Mouse (Mus musculus) hindbrain, embryonic 13.5 days (tissue): Measurements from ENCODE around the gene Rundc3a. TPM values are rescaled to one million over a fixed set of nuclear protein-coding genes. Genes with fewer than 3 reads are reported as not detected.

Source experiments
- ATAC-seq: fragments of 200-750 bp; cut with Nextera tagmentation; 2 replicates; pipeline ENCODE4 v1.8.0; 2017; ENCODE audit warnings: moderate TSS enrichment; ENCODE audit not compliant: low FRiP score
- H3K27ac ChIP-seq: fragments of 300-500 bp; sonication (generic); 2 replicates; pipeline ENCODE4 v1.5.1; 2015; ENCODE audit warnings: inconsistent platforms, mild to moderate bottlenecking, moderate library complexity
- H3K27me3 ChIP-seq: fragments of 300-500 bp; sonication (generic); 2 replicates; pipeline ENCODE4 v1.6.1; 2015; ENCODE audit warnings: mild to moderate bottlenecking, inconsistent platforms
- H3K36me3 ChIP-seq: fragments of 300-500 bp; sonication (generic); 2 replicates; pipeline ENCODE4 v1.6.1; 2015; ENCODE audit warnings: mild to moderate bottlenecking, inconsistent platforms
- H3K4me1 ChIP-seq: fragments of 300-500 bp; sonication (generic); replicated peaks from 2 replicates; pipeline ENCODE4 v1.6.1; 2015; ENCODE audit warnings: inconsistent platforms
- H3K4me2 ChIP-seq: fragments of 300-500 bp; sonication (generic); 2 replicates; pipeline ENCODE4 v1.6.1; 2015; ENCODE audit warnings: inconsistent platforms, mild to moderate bottlenecking, moderate library complexity
- H3K4me3 ChIP-seq: fragments of 300-500 bp; sonication (generic); 2 replicates; pipeline ENCODE4 v1.5.1; 2015; ENCODE audit warnings: mild to moderate bottlenecking, inconsistent platforms
- H3K9ac ChIP-seq: fragments of 300-500 bp; sonication (generic); 2 replicates; pipeline ENCODE4 v1.6.1; 2015; ENCODE audit warnings: mild to moderate bottlenecking, inconsistent platforms
- H3K9me3 ChIP-seq: fragments of 300-500 bp; sonication (generic); 2 replicates; pipeline ENCODE4 v1.6.1; 2016; ENCODE audit warnings: inconsistent platforms
- WGBS: fragments of 180-500 bp; shearing (Covaris S2); methylation state at CpG from one replicate; pipeline ENCODE4 v1.1.7; 2015; 5-methylcytosine and 5-hydroxymethylcytosine counted together
- polyA plus RNA-seq: library from polyadenylated mRNA; unstranded; fragments of >200 nt; fragmentation: Nextera tagmentation; extraction: Ambion mirVana; gene quantifications from 2 replicates; pipeline ENCODE4 v1.2.1, GENCODE M21; 2015

Rundc3a gene
- 135 and 144 TPM in 2 replicates for polyA plus RNA-seq

DNA sequence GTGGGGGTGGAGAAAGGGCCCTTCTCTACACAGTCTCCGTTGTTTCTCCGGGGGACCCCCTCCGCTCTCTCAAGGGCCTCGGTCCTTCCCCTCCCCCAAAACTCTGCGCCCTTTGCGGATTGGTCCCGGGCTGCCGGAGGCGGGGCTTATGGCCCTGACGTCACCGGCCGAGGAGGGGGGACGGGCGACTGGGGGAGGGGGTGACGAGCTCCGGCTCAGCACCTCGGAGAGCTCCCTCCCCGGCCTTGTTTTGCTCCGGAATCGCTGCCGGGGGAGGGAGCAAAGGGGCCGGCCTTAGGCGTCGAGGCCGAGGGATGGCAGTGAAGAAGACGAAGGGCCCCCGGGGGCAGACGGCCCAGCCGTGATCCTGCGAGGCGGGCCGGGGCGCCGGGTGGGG, at the start of gene Rundc3a:
TSS of gene Rundc3a (plus strand) at position 166 of the 397 bp plus-strand sequence.
- H3K4me1 ChIP-seq, result peaks cover 52% of the 10 kb centered on the region
- H3K9ac ChIP-seq, result peak within 1 kb of the TSS; percentile 94
- H3K27me3 ChIP-seq, result peaks cover 4% of the 10 kb centered on the region; the same call in 1 of the 2 replicates
- peak within 1 kb of the TSS; percentile 98 for H3K27ac ChIP-seq
- peaks cover 4% of the 10 kb centered on the region for H3K36me3 ChIP-seq
- H3K9me3 ChIP-seq, result no peaks in the 10 kb centered on the region
- WGBS, result under 1% methylated on average over 34 of the region's 34 CpGs
- peak; percentile 87 for ATAC-seq
- H3K4me2 ChIP-seq, result peak within 1 kb of the TSS; percentile 97
- H3K4me3 ChIP-seq, result peak within 1 kb of the TSS; percentile 83

DNA sequence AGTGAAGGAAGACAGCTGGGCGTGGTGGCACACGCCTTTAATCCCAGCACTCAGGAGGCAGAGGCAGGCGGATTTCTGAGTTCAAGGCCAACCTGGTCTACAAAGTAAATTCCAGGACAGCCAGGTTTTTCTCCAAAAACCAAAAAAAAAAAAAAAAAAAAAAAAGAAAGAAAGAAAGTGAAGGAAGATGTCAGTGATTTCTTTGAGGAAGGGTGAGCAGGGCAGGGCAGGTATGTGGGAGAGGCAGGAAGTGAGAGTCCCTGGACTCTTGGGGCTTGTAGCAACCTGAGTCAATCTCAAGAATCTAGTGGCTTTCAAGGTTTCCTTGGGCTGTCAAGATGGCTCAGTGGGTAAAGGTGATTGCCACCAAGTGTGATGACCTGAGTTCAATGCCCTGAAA, 48.7 kb upstream of the Rundc3a start:
- WGBS, result 100% methylated on average over 3 of the region's 3 CpGs
- H3K4me2 ChIP-seq, result no peak overlapping the region
- H3K4me3 ChIP-seq, result no peak overlapping the region
- no peak for ATAC-seq
- no peaks in the 10 kb centered on the region for H3K9me3 ChIP-seq
- H3K27ac ChIP-seq, result no peak overlapping the region
- H3K4me1 ChIP-seq, result 0 out of 2 replicates have a peak, but pooled peaks cover 4% of the 10 kb centered on the region
- H3K9ac ChIP-seq, result no peak overlapping the region
- H3K27me3 ChIP-seq, result no peaks in the 10 kb centered on the region
- no peaks in the 10 kb centered on the region for H3K36me3 ChIP-seq

DNA sequence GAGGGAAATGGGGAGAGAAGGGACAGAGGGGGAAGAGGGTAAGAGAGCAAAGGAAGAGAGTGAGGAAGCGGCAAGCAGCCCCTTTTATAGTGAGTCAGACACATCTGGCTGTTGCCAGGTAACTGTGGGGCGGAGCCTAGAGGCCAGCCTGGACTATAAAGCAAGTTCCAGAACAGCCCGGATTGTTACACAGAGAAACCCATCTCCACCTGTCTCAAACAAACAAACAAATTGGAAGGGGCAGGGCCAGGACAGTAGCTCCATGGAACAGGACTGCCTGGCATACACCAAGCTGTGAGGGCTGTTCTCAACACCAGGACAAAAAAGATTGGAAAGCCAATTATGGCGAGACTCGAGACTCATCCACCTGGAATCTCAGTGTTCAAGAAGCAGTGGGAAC, 46.3 kb upstream of the Rundc3a start:
- peaks cover 3% of the 10 kb centered on the region; the same call in 1 of the 2 replicates for H3K27me3 ChIP-seq
- H3K9me3 ChIP-seq, result no peaks in the 10 kb centered on the region
- H3K4me1 ChIP-seq, result 0 out of 2 replicates have a peak, but pooled peaks cover 4% of the 10 kb centered on the region
- H3K4me3 ChIP-seq, result no peak overlapping the region
- no peak overlapping the region for H3K9ac ChIP-seq
- WGBS, result 60% methylated on average over 5 of the region's 5 CpGs
- ATAC-seq, result no peak
- H3K4me2 ChIP-seq, result no peak overlapping the region
- H3K36me3 ChIP-seq, result no peaks in the 10 kb centered on the region
- H3K27ac ChIP-seq, result no peak overlapping the region

DNA sequence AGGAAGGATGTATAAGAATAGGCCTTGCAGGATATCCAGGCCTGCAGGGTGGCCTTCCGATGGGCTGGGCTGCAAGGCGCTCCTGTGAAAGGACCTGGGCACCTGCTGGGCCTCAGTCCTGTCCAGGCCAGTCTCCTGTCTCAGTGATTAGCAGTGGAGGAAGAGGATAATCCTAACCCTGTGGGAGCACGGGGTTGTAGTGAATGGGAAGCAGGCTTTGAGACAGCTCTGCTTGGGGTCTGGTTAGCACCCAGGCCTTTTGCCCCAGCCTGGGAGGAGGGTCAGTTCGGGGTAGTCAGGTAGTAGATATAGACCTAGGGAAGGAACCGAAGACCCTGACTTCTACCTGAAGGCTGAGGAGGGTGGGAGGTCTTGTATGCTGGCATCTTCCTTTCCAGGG, 45.5 kb upstream of the Rundc3a start:
- ATAC-seq, result no peak
- no peak overlapping the region for H3K4me2 ChIP-seq
- H3K4me3 ChIP-seq, result no peak overlapping the region
- H3K36me3 ChIP-seq, result no peaks in the 10 kb centered on the region
- H3K4me1 ChIP-seq, result 0 out of 2 replicates have a peak, but pooled peaks cover 3% of the 10 kb centered on the region
- no peak overlapping the region for H3K9ac ChIP-seq
- peaks cover 7% of the 10 kb centered on the region; the same call in 1 of the 2 replicates for H3K27me3 ChIP-seq
- 76% methylated on average over 5 of the region's 5 CpGs for WGBS
- H3K9me3 ChIP-seq, result no peaks in the 10 kb centered on the region
- H3K27ac ChIP-seq, result no peak overlapping the region

DNA sequence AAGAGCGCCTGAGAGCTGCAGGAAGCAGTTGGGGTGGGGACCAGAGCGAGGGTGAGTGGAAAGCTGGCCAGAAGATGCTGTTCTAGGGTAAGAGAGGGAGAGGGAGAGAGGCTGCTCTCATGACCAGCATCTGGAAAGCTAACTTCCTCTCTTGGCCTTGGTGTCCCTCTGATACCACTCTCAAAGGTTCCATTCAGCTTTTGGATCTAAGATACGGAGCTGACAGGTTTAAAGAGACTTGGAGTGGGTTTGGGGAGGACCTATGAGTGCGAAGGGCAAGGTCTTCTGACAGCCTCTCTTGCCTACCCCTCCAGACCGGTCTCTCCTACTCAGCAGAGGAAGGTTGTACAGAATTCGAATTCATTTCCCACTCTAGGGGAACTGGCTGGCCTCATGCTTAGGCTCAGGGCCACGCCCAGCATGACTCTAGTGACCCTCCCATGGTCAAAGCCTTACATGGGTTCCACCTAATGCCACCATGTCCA, 45.1 kb upstream of the Rundc3a start:
- Histone ChIP-seq H3K9me3 (no peaks in the 10 kb centered on the region), H3K4me1 (no peaks in the 10 kb centered on the region), H3K27ac (no peak overlapping the region), H3K27me3 (peaks cover 7% of the 10 kb centered on the region; the same call in 1 of the 2 replicates), H3K4me2 (no peak overlapping the region), H3K4me3 (no peak overlapping the region), H3K9ac (no peak overlapping the region), H3K36me3 (no peaks in the 10 kb centered on the region)
- no peak for ATAC-seq
- WGBS, result 86% methylated on average over 7 of the region's 7 CpGs

DNA sequence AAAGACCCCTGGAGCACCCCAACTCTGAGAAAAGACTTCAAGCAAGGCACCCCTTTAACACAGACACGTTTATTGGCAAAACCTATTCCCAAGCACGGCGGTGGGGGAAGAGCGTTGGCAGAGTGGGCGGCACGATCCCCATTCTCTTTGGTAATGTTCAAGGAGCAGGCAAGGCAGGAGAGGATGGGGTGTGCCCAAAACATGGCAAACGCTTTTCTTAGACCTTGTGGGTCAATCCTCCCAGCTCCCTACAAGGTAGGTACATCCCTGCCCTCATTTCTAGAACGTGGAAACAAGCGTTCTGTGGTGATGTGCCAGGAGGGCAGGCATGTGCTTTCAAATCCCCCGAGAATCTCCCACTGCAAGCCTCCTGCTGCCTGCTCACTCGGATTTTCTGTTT, 44.4 kb upstream of the Rundc3a start:
- ATAC-seq, result no peak
- Histone ChIP-seq H3K9me3 (no peaks in the 10 kb centered on the region), H3K4me1 (no peaks in the 10 kb centered on the region), H3K27ac (no peak overlapping the region), H3K4me2 (no peak overlapping the region), H3K9ac (no peak overlapping the region), H3K36me3 (no peaks in the 10 kb centered on the region), H3K27me3 (peaks cover 7% of the 10 kb centered on the region; the same call in 1 of the 2 replicates), H3K4me3 (no peak overlapping the region)
- 81% methylated on average over 11 of the region's 11 CpGs for WGBS

DNA sequence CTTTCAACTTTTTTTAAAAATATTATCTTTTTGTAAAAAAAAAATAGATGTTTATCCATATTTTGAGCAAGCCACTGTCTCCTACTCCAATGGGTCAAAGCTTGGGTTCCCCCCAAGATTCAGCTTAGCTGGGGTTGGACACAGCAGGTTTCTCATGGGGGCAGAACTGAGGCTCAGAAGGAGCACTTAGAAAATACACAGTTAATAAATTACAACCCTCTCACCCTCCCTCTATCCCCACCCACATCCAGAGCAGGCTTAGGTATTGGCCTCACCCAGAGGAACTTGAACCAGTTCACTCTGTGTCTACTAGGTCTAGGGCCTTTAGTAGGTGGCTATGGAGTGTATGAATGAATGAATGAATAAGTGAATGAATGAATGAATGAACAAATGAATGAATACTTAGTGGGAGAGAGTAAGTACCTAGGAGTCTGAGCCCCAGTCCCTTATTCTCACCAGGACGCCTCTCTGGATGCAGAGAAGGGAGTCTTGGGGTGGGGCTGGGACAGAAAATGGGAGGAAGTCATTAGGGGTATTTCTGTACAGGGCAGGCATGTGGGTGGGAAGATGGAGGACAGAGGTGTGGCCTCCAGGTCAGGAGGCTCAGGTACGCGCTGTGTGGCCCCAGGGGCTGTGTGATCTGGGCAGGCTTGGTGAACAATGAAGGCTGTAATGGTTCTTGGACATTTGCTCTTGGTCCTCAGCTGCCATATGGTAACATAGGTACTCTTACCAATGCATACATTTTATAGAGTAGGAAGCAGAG, 43.8 kb upstream of the Rundc3a start:
- Histone ChIP-seq H3K4me2 (no peak overlapping the region), H3K27me3 (peaks cover 7% of the 10 kb centered on the region; the same call in 1 of the 2 replicates), H3K4me1 (no peaks in the 10 kb centered on the region), H3K9ac (no peak overlapping the region), H3K9me3 (no peaks in the 10 kb centered on the region), H3K36me3 (no peaks in the 10 kb centered on the region), H3K27ac (no peak overlapping the region), H3K4me3 (no peak overlapping the region)
- ATAC-seq, result no peak
- 95% methylated on average over 3 of the region's 3 CpGs for WGBS

DNA sequence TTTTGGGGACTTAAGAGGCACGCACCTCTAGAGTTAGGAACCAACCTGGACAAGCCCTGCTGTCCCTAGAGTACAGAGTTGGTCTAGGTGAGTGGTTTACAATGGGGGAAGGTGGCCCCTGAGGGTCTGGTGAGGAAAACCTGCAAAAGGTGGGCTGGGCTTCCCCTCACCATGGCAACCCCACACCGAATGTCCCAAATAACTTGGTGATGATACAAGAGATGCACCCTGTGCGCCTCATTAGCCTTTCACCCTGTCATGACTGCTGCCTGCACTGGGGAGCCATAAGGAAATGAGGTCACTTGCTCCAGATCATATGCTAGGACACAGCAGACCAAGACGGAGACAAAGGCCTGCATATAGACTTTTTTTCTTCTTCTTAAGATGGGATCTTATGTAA, 42.8 kb upstream of the Rundc3a start:
- H3K4me1 ChIP-seq, result no peaks in the 10 kb centered on the region
- no peaks in the 10 kb centered on the region for H3K9me3 ChIP-seq
- 92% methylated on average over 4 of the region's 4 CpGs for WGBS
- peaks cover 7% of the 10 kb centered on the region; the same call in 1 of the 2 replicates for H3K27me3 ChIP-seq
- no peak for ATAC-seq
- no peak overlapping the region for H3K4me2 ChIP-seq
- H3K4me3 ChIP-seq, result no peak overlapping the region
- no peaks in the 10 kb centered on the region for H3K36me3 ChIP-seq
- H3K9ac ChIP-seq, result no peak overlapping the region
- no peak overlapping the region for H3K27ac ChIP-seq

DNA sequence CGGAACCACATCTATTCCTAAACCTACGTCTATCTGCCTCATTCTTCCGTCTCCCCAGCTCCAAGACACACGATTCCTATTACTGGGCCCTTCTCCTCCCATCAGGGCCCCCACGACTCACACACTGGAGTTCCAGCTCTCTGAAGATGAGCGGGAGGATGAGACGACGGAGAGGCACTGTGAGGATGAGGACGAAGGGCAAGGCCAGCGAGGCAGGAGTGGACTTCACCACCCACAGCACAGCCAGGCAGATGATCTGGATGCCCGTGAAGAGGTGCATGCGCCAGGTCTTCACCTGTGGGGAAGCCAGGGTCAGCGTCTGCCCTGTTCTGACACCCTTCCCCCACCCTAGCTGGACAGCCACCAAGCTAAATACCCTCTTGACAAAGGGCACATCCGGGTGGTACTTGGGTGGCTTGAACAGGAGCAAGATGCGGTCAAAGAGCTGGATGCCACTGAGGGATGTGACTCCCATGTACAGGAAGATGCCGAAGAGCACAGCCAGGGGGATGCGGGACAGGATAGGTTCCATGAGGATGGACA, 42.2 kb upstream of the Rundc3a start:
- Histone ChIP-seq H3K27ac (no peak overlapping the region), H3K27me3 (peaks cover 7% of the 10 kb centered on the region; the same call in 1 of the 2 replicates), H3K9me3 (no peaks in the 10 kb centered on the region), H3K9ac (no peak overlapping the region), H3K4me3 (no peak overlapping the region), H3K36me3 (no peaks in the 10 kb centered on the region), H3K4me1 (no peaks in the 10 kb centered on the region), H3K4me2 (no peak overlapping the region)
- no peak for ATAC-seq
- WGBS, result 92% methylated on average over 17 of the region's 17 CpGs

DNA sequence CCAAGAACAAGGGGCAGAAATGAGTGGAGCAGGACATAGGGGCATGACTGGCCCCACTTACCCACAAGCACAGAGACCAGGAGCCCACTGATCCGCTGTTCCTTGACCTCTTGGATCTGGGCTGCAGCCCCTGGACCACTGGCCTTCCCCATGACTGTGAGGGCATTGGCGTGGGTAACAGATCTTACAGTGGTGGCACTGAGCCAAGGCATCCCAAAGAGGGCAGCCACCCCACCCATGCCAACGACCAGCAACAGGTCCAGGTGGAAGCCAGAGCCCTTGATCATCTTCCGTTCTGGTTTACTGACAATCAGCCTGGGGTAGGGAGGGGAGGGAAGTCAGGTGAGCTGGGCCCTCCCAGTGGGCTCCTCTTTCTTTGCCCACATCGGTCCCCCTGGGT, 40.8 kb upstream of the Rundc3a start:
- H3K36me3 ChIP-seq, result no peaks in the 10 kb centered on the region
- WGBS, result 52% methylated on average over 5 of the region's 5 CpGs
- no peak overlapping the region for H3K9ac ChIP-seq
- no peak overlapping the region for H3K27ac ChIP-seq
- H3K27me3 ChIP-seq, result peaks cover 10% of the 10 kb centered on the region; the same call in 1 of the 2 replicates
- H3K4me1 ChIP-seq, result no peaks in the 10 kb centered on the region
- no peak overlapping the region for H3K4me2 ChIP-seq
- ATAC-seq, result no peak
- H3K4me3 ChIP-seq, result no peak overlapping the region
- no peaks in the 10 kb centered on the region for H3K9me3 ChIP-seq

DNA sequence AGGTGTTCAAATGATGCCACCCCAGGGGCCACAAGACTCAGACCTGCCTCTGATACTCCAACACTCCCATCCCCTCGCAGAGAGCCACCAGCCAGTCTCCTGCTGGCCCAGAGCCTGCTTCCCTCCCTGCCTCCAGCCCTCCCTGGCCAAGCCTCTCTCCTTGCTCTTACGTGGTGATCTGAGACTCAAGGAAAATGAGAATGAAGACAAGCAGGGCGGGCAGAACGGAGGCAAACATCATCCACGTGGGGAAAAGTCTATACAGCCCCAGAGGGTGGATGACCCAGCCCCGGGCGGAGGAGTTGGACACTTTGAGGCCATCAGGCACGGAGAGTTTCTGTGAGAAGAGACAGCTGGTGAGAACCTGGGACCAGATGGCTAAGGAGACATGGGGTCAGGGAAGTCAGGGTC, 40.2 kb upstream of the Rundc3a start:
- no peak for ATAC-seq
- no peak overlapping the region for H3K27ac ChIP-seq
- no peak overlapping the region for H3K4me2 ChIP-seq
- H3K36me3 ChIP-seq, result no peaks in the 10 kb centered on the region
- H3K9me3 ChIP-seq, result no peaks in the 10 kb centered on the region
- H3K27me3 ChIP-seq, result peaks cover 10% of the 10 kb centered on the region; the same call in 1 of the 2 replicates
- H3K9ac ChIP-seq, result no peak overlapping the region
- no peaks in the 10 kb centered on the region for H3K4me1 ChIP-seq
- H3K4me3 ChIP-seq, result no peak overlapping the region
- WGBS, result 43% methylated on average over 8 of the region's 8 CpGs

DNA sequence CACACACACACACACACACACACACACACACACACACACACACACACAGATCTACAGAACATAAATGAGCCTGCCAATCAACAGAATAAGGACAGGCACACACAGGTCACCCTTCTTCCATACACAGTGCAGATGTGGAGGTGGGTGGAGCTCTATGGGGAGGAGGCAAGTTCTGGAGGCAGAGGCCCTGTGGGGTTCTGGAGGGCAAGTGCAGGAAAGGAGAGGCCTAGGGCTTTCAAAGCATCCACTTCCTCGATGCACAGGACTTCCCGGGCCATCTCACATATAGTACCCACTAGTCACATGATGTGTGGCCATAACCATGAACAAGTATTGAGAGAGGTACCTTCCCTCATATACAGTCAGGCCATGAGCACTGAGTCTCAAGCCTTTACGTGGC, 37.7 kb upstream of the Rundc3a start:
- no peak overlapping the region for H3K4me2 ChIP-seq
- H3K9me3 ChIP-seq, result no peaks in the 10 kb centered on the region
- no peaks in the 10 kb centered on the region for H3K4me1 ChIP-seq
- H3K9ac ChIP-seq, result no peak overlapping the region
- WGBS, result 82% methylated on average over 3 of the region's 3 CpGs
- no peak overlapping the region for H3K4me3 ChIP-seq
- ATAC-seq, result no peak
- no peaks in the 10 kb centered on the region for H3K36me3 ChIP-seq
- H3K27me3 ChIP-seq, result peaks cover 10% of the 10 kb centered on the region
- H3K27ac ChIP-seq, result no peak overlapping the region
